Mouse (Mus musculus) stomach, postnatal 0 days (tissue): ENCODE results near the gene Cep55.

ENCODE experiments used
- CTCF ChIP-seq: IDR thresholded peaks from 2 replicates; pipeline ENCODE4 v1.5.1; 2016; ENCODE audit warnings: antibody characterized with exemption, low read depth, mild to moderate bottlenecking, moderate library complexity
- EP300 ChIP-seq: optimal IDR thresholded peaks from 2 replicates; pipeline ENCODE3; 2016; ENCODE audit warnings: antibody characterized with exemption

- no peak for TF ChIP-seq CTCF
- no peak for TF ChIP-seq EP300
Observed at GRCm38 (mm10) chr19:38114834-38115491, 60.2 kb downstream of the Cep55 start.
